Comparison of ENCODE assay signal across 8 mouse cellular contexts in genomic region chr7:126754866-126755265, GRCm38 (mm10). TPM values are rescaled to one million over a fixed set of nuclear protein-coding genes. Genes with fewer than 3 reads are reported as not detected.
DNase-seq lines count a peak whose midpoint lies in the region; ATAC-seq lines count a peak whose summit lies in the region.

No protein-coding gene starts in this region.

- no peak overlapping the region for H3K4me2 ChIP-seq in forebrain, embryonic 14.5 days (ENCODE audit: low read length)

- no peaks in the 10 kb centered on the region for H3K4me1 ChIP-seq in forebrain, embryonic 14.5 days (ENCODE audit: control insufficient read depth, insufficient read depth, low read length)

- no peaks in the 10 kb centered on the region for H3K36me3 ChIP-seq in forebrain, embryonic 14.5 days (ENCODE audit: control insufficient read depth, insufficient read depth, low read length)

- H3K27me3 ChIP-seq in forebrain, embryonic 14.5 days (replicated peaks; ENCODE audit: control insufficient read depth, insufficient read depth, low read length), result no peaks in the 10 kb centered on the region

- under 1% methylated on average over 9 of the region's 9 CpGs for WGBS in forebrain, embryonic 14.5 days

- intact Hi-C loops in heart, postnatal 36 days (cut with DNase I), result loop anchor here (2.0 to 5.0 kb wide), 2 partner anchors 36 to 108 kb away; partner anchors contain the start of gene Sgf29

- peak; percentile 59 for ATAC-seq in forebrain, embryonic 14.5 days

- DNase-seq in NIH3T3 (ENCODE audit: low read depth), result peak; percentile 93
- peak; percentile 75 for DNase-seq in cerebellum, adult 11-12 months
- peak; percentile 85 for DNase-seq in forebrain, embryonic 14.5 days (ENCODE audit: low spot score)
- peak; percentile 78 to 79 for DNase-seq in heart, postnatal 36 days
- DNase-seq in layer of hippocampus, adult 9-11 months, result peak; percentile 70
- DNase-seq in lung, postnatal 14 days, result peak; percentile 86
- peak; percentile 62 for DNase-seq in retina, adult 2 months (ENCODE audit: low read depth, low spot score)
- DNase-seq in thymus, postnatal 4 days, result peak; percentile 71

- no peak overlapping the region for H3K4me3 ChIP-seq in forebrain, embryonic 14.5 days (ENCODE audit: low read depth, low read length)

- no peak overlapping the region for H3K9ac ChIP-seq in forebrain, embryonic 14.5 days (ENCODE audit: low read length)

- no peaks in the 10 kb centered on the region for H3K9me3 ChIP-seq in forebrain, embryonic 14.5 days (replicated peaks; ENCODE audit: control insufficient read depth, low read length)

- no peak overlapping the region for H3K27ac ChIP-seq in forebrain, embryonic 14.5 days (ENCODE audit: low read depth, low read length)

RNA-seq across cellular contexts. Expression of gene Mapk3, which starts 4.5 kb away (rescaled TPM):
- polyA plus RNA-seq in forebrain, embryonic 14.5 days (2014; fragmentation: Nextera tagmentation; extraction: Ambion mirVana), result 90.8 and 99.7 TPM in 2 replicates
- 10 to 100 TPM; 61.0 to 62.2 TPM for total RNA-seq in heart, postnatal 36 days (2021)

RNA-seq across cellular contexts. Expression of gene Gdpd3, which starts 11.3 kb away (rescaled TPM):
- polyA plus RNA-seq in forebrain, embryonic 14.5 days (2014; fragmentation: Nextera tagmentation; extraction: Ambion mirVana), result 1.2 and 1.3 TPM in 2 replicates
- total RNA-seq in heart, postnatal 36 days (2021), result 1 to 10 TPM; 1.6 TPM

RNA-seq across cellular contexts. Expression of gene Ypel3, which starts 21.9 kb away (rescaled TPM):
- 206 and 230 TPM in 2 replicates for polyA plus RNA-seq in forebrain, embryonic 14.5 days (2014; fragmentation: Nextera tagmentation; extraction: Ambion mirVana)
- 100 to 1,000 TPM in 1 of 2 experiments, 10 to 100 TPM in 1; 91.4 to 110 TPM for total RNA-seq in heart, postnatal 36 days (2021)

RNA-seq across cellular contexts. Expression of gene Tbx6, which starts 26.4 kb away (rescaled TPM):
- polyA plus RNA-seq in forebrain, embryonic 14.5 days (2014; fragmentation: Nextera tagmentation; extraction: Ambion mirVana), result 0.42 and 0.47 TPM in 2 replicates
- total RNA-seq in heart, postnatal 36 days (2021), result under 1 TPM; 0.24 to 0.44 TPM

RNA-seq across cellular contexts. Expression of gene Ppp4c, which starts 37.4 kb away (rescaled TPM):
- polyA plus RNA-seq in forebrain, embryonic 14.5 days (2014; fragmentation: Nextera tagmentation; extraction: Ambion mirVana), result 231 and 256 TPM in 2 replicates
- 10 to 100 TPM; 36.1 to 36.5 TPM for total RNA-seq in heart, postnatal 36 days (2021)
